In the genomic region with DNA sequence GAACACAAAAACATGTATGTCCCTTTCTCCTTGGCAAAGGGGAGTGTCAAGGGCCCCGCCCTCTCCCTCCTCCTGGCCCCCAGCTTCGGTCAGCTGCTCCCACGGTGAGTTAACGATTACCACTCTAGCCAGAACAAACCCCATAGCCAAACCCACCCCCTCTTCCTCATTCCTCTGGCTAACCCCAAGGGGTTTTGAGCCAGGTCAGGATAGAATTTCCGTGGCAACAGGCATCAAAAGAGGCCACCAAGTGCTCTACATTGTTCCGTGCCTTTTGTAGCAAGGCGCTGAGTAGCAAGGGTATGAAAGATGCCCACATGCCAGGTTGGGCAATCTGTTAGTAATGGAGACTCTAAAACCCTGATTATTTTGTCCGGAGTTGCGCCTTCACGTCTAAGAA, we compare ENCODE assay signal across 8 mouse cellular contexts. TPM values are rescaled to one million over a fixed set of nuclear protein-coding genes. Genes with fewer than 3 reads are reported as not detected.
A peak's percentile ranks its signal among the peaks of the same experiment; 100 is the strongest.
DNase-seq lines count a peak whose midpoint lies in the region; ATAC-seq and TF ChIP-seq lines count a peak whose summit lies in the region.

No protein-coding gene starts in this region.

- no peaks in the 10 kb centered on the region for H3K27me3 ChIP-seq in liver, postnatal 0 days (ENCODE audit: insufficient read depth, low read length)

- no peaks in the 10 kb centered on the region for H3K36me3 ChIP-seq in liver, postnatal 0 days (replicated peaks; ENCODE audit: insufficient read depth, low read length)

- no peak for TF ChIP-seq CTCF in cortical plate, adult 2 months (IDR thresholded peaks at IDR 0.05; ENCODE audit: extremely low read depth, insufficient read depth, low read length)
- no peak for TF ChIP-seq CTCF in liver, postnatal 0 days (IDR thresholded peaks at IDR 0.05; ENCODE audit: low read depth)

- TF ChIP-seq POLR2A in cortical plate, adult 2 months (IDR thresholded peaks at IDR 0.05; ENCODE audit: extremely low read depth, insufficient read depth, low read length): no peak

- peak; percentile 29 for DNase-seq in cerebellum, adult 11 months
- peak; percentile 79 to 81 for DNase-seq in heart, adult 18-20 months
- peak; percentile 95 for DNase-seq in kidney, adult 11 months
- DNase-seq in liver, postnatal 0 days: peak; percentile 53
- peak; percentile 53 for DNase-seq in skeletal muscle tissue, adult 2 months (ENCODE audit: low read depth, low spot score)
- DNase-seq in right cerebral cortex, postnatal 36 days (ENCODE audit: low spot score in 2 of 2): no peak

- H3K9ac ChIP-seq in liver, postnatal 0 days (replicated peaks): peak overlapping the region; percentile 87

- H3K4me2 ChIP-seq in liver, postnatal 0 days (ENCODE audit: low read depth, low read length): peak overlapping the region; percentile 100

- WGBS in liver, postnatal 0 days (ENCODE audit: insufficient replicate concordance): 7% methylated on average over 10 of the region's 10 CpGs

- peaks cover 1% of the 10 kb centered on the region for H3K4me1 ChIP-seq in cortical plate, adult 2 months (ENCODE audit: control insufficient read depth, insufficient read depth, low read length)
- peaks cover 43% of the 10 kb centered on the region for H3K4me1 ChIP-seq in liver, postnatal 0 days (ENCODE audit: insufficient read depth)

- peak overlapping the region; percentile 60 for H3K4me3 ChIP-seq in cortical plate, adult 2 months (ENCODE audit: insufficient read depth, low read length)
- peak overlapping the region; percentile 85 for H3K4me3 ChIP-seq in liver, postnatal 0 days (ENCODE audit: low read depth, low read length)

- no peak for TF ChIP-seq EP300 in liver, postnatal 0 days (IDR thresholded peaks at IDR 0.05; ENCODE audit: low read depth)

- peak overlapping the region; percentile 60; the same call in 1 of the 2 replicates for H3K27ac ChIP-seq in cortical plate, adult 2 months (ENCODE audit: insufficient read depth, low read length)
- H3K27ac ChIP-seq in liver, postnatal 0 days (ENCODE audit: low read depth): peak overlapping the region; percentile 92

- ATAC-seq in cerebellum, adult (ENCODE audit: insufficient number of reproducible peaks, low FRiP score, low TSS enrichment): no peak
- ATAC-seq in liver, postnatal 0 days: peak; percentile 17; the same call in 1 of the 2 replicates

- H3K9me3 ChIP-seq in liver, postnatal 0 days (ENCODE audit: low read length): no peaks in the 10 kb centered on the region

RNA-seq across cellular contexts. Expression of a gene that starts 1.2 kb away (rescaled TPM):
- 92.7 and 95.0 TPM in 2 replicates for polyA plus RNA-seq in cortical plate, adult 2 months (2012; rRNA removed)
- 1,000 to 10,000 TPM; 2,187 to 2,245 TPM for total RNA-seq in heart, adult 18-20 months (2021)
- polyA plus RNA-seq in liver, postnatal 0 days (2015; fragmentation: Nextera tagmentation; extraction: Ambion mirVana): 183 and 184 TPM in 2 replicates

Comparison
In these comparisons a context has a peak if more than half of its experiments do, and no peak if none do; other contexts are left out.
1. DNase-seq: peak in cerebellum, adult 11 months (single experiment), heart, adult 18-20 months (2 of 2), kidney, adult 11 months (single experiment), liver, postnatal 0 days (single experiment) and skeletal muscle tissue, adult 2 months (single experiment); none in right cerebral cortex, postnatal 36 days (0 of 2).